Comparison of ENCODE assay signal across 9 mouse cellular contexts in the genomic region with DNA sequence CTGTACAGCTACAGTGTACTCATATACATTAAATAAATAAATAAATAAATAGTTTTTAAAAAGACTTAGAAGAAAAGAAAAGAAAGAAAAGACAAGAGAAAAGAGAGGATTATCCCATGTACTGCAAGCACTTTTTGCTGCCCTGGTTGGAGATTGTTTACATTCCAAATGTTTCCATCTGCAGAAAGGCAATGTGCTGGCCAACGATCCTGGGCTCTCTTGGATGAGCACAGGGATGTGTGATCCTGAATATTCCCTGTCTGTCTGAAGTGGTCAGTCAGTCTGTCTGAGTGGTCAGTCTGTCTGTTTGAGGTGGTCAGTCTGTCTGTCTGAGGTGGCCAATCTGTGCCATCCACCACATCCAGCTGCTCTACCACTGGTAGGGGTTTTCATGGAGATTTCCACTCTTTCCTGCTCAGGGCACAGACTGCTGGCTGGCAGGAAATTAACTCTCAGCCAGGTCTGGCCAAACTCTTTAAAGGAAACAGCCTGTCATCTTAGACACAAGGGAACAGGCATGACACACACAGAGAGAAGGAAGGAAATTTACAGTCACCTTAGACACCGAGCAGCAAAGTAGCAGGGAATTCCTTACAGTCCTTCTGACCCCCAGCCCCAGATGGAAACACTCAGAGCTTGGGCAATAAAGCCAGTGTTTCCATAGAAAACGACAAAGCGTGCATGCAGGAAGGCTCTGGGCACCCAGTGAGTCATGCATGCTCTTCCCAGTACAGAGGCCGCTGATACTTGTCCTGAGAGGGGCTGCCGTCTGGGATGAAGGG. TPM values are rescaled to one million over a fixed set of nuclear protein-coding genes. Genes with fewer than 3 reads are reported as not detected.
DNase-seq lines count a peak whose midpoint lies in the region; ATAC-seq lines count a peak whose summit lies in the region.
"Had no signal": no experiment of that assay in that cellular context is flagged by ENCODE, and none has a peak within 500 bp of the region (broad histone marks: within the 10 kb centered on the region; RNA-seq: fewer than 3 reads in every experiment).

No protein-coding gene starts in this region.

- H3K9me3 ChIP-seq in forebrain, embryonic 14.5 days (replicated peaks; ENCODE audit: control insufficient read depth, low read length) = no peaks in the 10 kb centered on the region
- H3K9me3 ChIP-seq in midbrain, embryonic 15.5 days = no peaks in the 10 kb centered on the region

- H3K9ac ChIP-seq in forebrain, embryonic 14.5 days (ENCODE audit: low read length) = no peak overlapping the region
- no peak overlapping the region for H3K9ac ChIP-seq in midbrain, embryonic 15.5 days

- no peaks in the 10 kb centered on the region for H3K27me3 ChIP-seq in forebrain, embryonic 14.5 days (replicated peaks; ENCODE audit: control insufficient read depth, insufficient read depth, low read length)
- no peaks in the 10 kb centered on the region for H3K27me3 ChIP-seq in midbrain, embryonic 15.5 days (replicated peaks)

- 82% methylated on average over 6 of the region's 6 CpGs for WGBS in forebrain, embryonic 14.5 days
- WGBS in midbrain, embryonic 15.5 days = 74% methylated on average over 6 of the region's 6 CpGs

- no peaks in the 10 kb centered on the region for H3K4me1 ChIP-seq in forebrain, embryonic 14.5 days (ENCODE audit: control insufficient read depth, insufficient read depth, low read length)
- H3K4me1 ChIP-seq in midbrain, embryonic 15.5 days = no peaks in the 10 kb centered on the region

- ATAC-seq in forebrain, embryonic 14.5 days = no peak
- ATAC-seq in midbrain, embryonic 15.5 days (replicated peaks) = no peak

- DNase-seq in adrenal gland, adult 2 months = peak; percentile 9
- no peak for DNase-seq in adrenal gland, postnatal 10 days
- DNase-seq in lung, postnatal 10 days = peak; percentile 43
- DNase-seq in lung, adult 18-20 months = no peak
- peak; percentile 64 to 67 for DNase-seq in kidney, postnatal 4 days
- DNase-seq in yolk sac, embryonic 10.5 days (ENCODE audit: low spot score) = peak; percentile 29
- DNase-seq in forebrain, embryonic 14.5 days (ENCODE audit: low spot score) = no peak
- DNase-seq: gastrocnemius, postnatal 25 days had no signal

- no peaks in the 10 kb centered on the region for H3K36me3 ChIP-seq in forebrain, embryonic 14.5 days (ENCODE audit: control insufficient read depth, insufficient read depth, low read length)
- H3K36me3 ChIP-seq in midbrain, embryonic 15.5 days (replicated peaks) = no peaks in the 10 kb centered on the region

- no peak overlapping the region for H3K4me3 ChIP-seq in forebrain, embryonic 14.5 days (ENCODE audit: low read depth, low read length)
- H3K4me3 ChIP-seq in midbrain, embryonic 15.5 days = no peak overlapping the region

- no peak overlapping the region for H3K4me2 ChIP-seq in forebrain, embryonic 14.5 days (ENCODE audit: low read length)
- no peak overlapping the region for H3K4me2 ChIP-seq in midbrain, embryonic 15.5 days

- H3K27ac ChIP-seq in forebrain, embryonic 14.5 days (ENCODE audit: low read depth, low read length) = no peak overlapping the region
- no peak overlapping the region for H3K27ac ChIP-seq in midbrain, embryonic 15.5 days

RNA-seq across cellular contexts. Expression of gene Wipi1, which starts 18.4 kb away (rescaled TPM):
- total RNA-seq in adrenal gland, adult 2 months (2021) = 10 to 100 TPM; 35.4 to 38.6 TPM
- 14.8 and 22.1 TPM in 2 replicates for polyA plus RNA-seq in adrenal gland, adult 2 months (2012; rRNA removed)
- total RNA-seq in adrenal gland, postnatal 10 days (2021) = 10 to 100 TPM; 35.0 to 44.2 TPM
- 5.7 and 6.9 TPM in 2 replicates for polyA plus RNA-seq in forebrain, embryonic 14.5 days (2014; fragmentation: Nextera tagmentation; extraction: Ambion mirVana)
- polyA plus RNA-seq in midbrain, embryonic 15.5 days (2015; fragmentation: Nextera tagmentation; extraction: Ambion mirVana) = 14.8 and 15.2 TPM in 2 replicates

RNA-seq across cellular contexts. Expression of gene Prkar1a, which starts 55.8 kb away (rescaled TPM):
- 100 to 1,000 TPM; 372 to 393 TPM for total RNA-seq in adrenal gland, adult 2 months (2021)
- 164 and 197 TPM in 2 replicates for polyA plus RNA-seq in adrenal gland, adult 2 months (2012; rRNA removed)
- total RNA-seq in adrenal gland, postnatal 10 days (2021) = 100 to 1,000 TPM; 331 to 344 TPM
- polyA plus RNA-seq in forebrain, embryonic 14.5 days (2014; fragmentation: Nextera tagmentation; extraction: Ambion mirVana) = 504 and 551 TPM in 2 replicates
- 480 and 512 TPM in 2 replicates for polyA plus RNA-seq in midbrain, embryonic 15.5 days (2015; fragmentation: Nextera tagmentation; extraction: Ambion mirVana)

Comparison
In these comparisons a context has a peak if more than half of its experiments do, and no peak if none do; other contexts are left out.
1. DNase-seq: peak in adrenal gland, adult 2 months (single experiment), lung, postnatal 10 days (single experiment), kidney, postnatal 4 days (2 of 2) and yolk sac, embryonic 10.5 days (single experiment); none in adrenal gland, postnatal 10 days (single experiment), lung, adult 18-20 months (0 of 2) and forebrain, embryonic 14.5 days (single experiment).